Mouse (Mus musculus): ENCODE results near the gene Rapgef6.

- TF ChIP-seq POLR2A (IDR thresholded peaks at IDR 0.05; ENCODE audit: extremely low read depth, insufficient read depth, low read length) (no peak), CTCF (IDR thresholded peaks at IDR 0.05; ENCODE audit: low read depth, low read length) (no peak)
Measured at GRCm38 (mm10) chr11:54513584-54513983, 9.1 kb upstream of the Rapgef6 start.
